Mouse (Mus musculus) embryonic fibroblast, embryonic 13.5 days (primary cell): Measurements from ENCODE around the gene Ccdc146.

ENCODE experiments used
- CTCF ChIP-seq: IDR thresholded peaks from 2 replicates; pipeline ENCODE4 v1.5.1; 2011; ENCODE audit warnings: mild to moderate bottlenecking, control low read depth, low read length, moderate library complexity, borderline replicate concordance; ENCODE audit not compliant: insufficient read depth
- POLR2A ChIP-seq: IDR thresholded peaks from 2 replicates; pipeline ENCODE4 v1.6.1; 2011; ENCODE audit warnings: low read depth, mild to moderate bottlenecking, control low read depth, low read length, moderate library complexity

DNA sequence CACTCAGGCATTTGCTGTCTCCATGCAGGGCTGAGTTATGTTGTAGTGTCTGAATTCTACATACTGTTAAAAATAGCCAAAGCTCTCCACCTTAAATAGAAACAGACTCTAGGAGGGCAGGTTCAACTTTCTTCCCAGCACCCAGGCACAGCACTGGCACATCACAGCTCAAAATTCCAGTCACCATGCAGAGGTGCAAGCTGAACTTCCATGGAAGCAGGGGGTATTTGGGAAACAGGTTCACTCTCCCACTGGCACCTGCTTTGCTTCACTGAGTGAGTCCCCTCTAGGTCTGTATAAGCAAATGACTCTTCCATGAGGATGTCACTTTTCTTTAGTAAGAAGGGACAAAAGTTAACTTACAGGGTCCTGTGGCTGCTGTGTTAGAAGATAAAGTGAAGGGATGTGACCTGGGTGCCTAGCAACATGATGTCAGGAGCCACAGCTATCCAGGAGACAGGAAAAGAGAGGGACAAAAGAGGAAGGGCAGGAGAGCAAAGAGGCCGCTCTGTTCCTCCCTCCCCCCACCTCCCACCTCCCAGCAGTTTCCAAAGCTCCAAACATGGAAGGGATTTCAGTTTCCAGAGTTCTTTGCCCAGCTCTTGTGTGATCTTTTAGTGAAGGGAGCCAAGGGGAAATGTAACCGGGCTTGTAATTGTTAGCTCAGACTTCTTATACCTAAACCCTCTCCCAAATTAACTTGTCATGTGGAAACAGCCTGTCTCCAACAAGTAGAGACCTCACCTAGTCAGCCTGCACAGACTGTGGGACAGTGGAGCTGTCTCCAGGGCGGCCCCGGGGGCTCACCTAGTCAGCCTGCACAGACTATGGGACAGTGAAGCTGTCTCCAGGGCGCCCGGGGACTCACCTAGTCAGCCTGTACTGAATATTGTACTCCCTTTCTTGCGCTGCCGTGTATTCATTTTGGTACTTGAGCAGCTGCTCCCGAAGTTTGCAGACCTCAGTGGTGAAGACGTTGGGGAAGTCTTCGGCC is 94.5 kb downstream of the Ccdc146 start:
- no peak for TF ChIP-seq CTCF
- no peak for TF ChIP-seq POLR2A
